Mouse (Mus musculus) liver, embryonic 13.5 days (tissue): Measurements from ENCODE around the gene Zrsr1. TPM values are rescaled to one million over a fixed set of nuclear protein-coding genes. Genes with fewer than 3 reads are reported as not detected.

Source experiments
- ATAC-seq: fragments of 200-750 bp; cut with Nextera tagmentation; 2 replicates; pipeline ENCODE4 v1.8.0; 2017; ENCODE audit warnings: low read depth, mild to moderate bottlenecking, moderate number of reproducible peaks, moderate library complexity
- DNase-seq: peaks from one replicate; pipeline ENCODE4 v3.0.0; 2022
- H3K27ac ChIP-seq: fragments of 300-500 bp; sonication (generic); 2 replicates; pipeline ENCODE4 v1.5.1; 2015; ENCODE audit warnings: moderate library complexity, mild to moderate bottlenecking, inconsistent platforms
- H3K27me3 ChIP-seq: fragments of 300-500 bp; sonication (generic); 2 replicates; pipeline ENCODE4 v1.6.1; 2015; ENCODE audit warnings: mild to moderate bottlenecking, inconsistent platforms
- H3K36me3 ChIP-seq: fragments of 300-500 bp; sonication (generic); 2 replicates; pipeline ENCODE4 v1.6.1; 2015; ENCODE audit warnings: mild to moderate bottlenecking, inconsistent platforms
- H3K4me1 ChIP-seq: fragments of 300-500 bp; sonication (generic); replicated peaks from 2 replicates; pipeline ENCODE4 v1.6.1; 2015; ENCODE audit warnings: inconsistent platforms
- H3K4me2 ChIP-seq: fragments of 300-500 bp; sonication (generic); 2 replicates; pipeline ENCODE4 v1.6.1; 2015; ENCODE audit warnings: inconsistent platforms, mild to moderate bottlenecking, moderate library complexity
- H3K4me3 ChIP-seq: fragments of 300-500 bp; sonication (generic); replicated peaks from 2 replicates; pipeline ENCODE4 v1.5.1; 2015; ENCODE audit warnings: mild to moderate bottlenecking, inconsistent platforms
- H3K9ac ChIP-seq: fragments of 300-500 bp; sonication (generic); 2 replicates; pipeline ENCODE4 v1.6.1; 2015; ENCODE audit warnings: mild to moderate bottlenecking, inconsistent platforms
- H3K9me3 ChIP-seq: fragments of 300-500 bp; sonication (generic); replicated peaks from 2 replicates; pipeline ENCODE4 v1.6.1; 2016; ENCODE audit warnings: inconsistent platforms
- WGBS: fragments of 180-500 bp; shearing (Covaris S2); methylation state at CpG from one replicate; pipeline ENCODE4 v1.1.7; 2015; ENCODE audit not compliant: insufficient replicate concordance; 5-methylcytosine and 5-hydroxymethylcytosine counted together
- polyA plus RNA-seq: library from polyadenylated mRNA; unstranded; fragments of >200 nt; fragmentation: Nextera tagmentation; extraction: Ambion mirVana; gene quantifications from 2 replicates; pipeline ENCODE4 v1.2.1, GENCODE M21; 2015

Zrsr1 gene
- polyA plus RNA-seq: 2.2 and 2.8 TPM in 2 replicates

DNA sequence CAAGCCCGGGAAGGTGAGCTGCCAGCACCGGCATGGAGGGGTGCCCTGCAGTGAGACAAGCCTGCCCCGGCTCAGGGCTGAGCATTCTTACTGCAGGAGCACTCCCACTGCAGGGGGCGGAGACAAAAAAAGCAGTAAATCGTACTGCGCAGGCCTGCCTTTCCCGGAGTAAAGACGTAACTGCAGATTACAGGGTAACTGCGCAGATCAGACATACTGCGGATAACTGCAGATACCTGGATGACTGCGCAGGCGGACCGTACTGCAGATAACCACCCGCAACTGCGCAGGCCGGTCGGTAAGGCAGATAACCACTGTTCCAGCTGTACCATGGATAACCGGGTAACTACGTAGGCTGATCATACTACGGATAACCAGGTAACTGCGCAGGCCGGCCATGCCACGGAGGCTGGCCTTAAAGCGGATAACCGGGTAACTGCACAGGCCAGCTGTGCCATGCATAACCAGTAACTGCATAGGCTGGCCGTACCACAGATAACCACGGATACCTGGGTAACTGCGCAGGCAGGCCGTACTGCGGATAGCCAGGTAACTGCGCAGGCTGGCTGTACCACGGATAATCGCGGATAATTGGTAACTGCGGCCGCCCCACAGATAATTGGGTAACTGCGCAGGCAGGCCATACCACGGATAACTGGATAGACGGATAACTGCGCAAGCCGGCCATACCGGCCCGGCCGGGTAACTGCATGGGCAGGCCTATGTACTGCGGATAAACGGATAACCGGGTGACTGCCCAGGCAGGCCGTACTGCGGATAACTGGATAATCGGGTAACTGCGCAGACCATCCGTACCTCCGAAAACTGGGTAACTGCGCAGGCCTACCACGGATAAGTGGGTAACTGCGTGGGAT, at the start of gene Zrsr1:
Gene Zrsr1, plus strand, starts transcription at position 171 of the 875 bp plus-strand sequence.
- Histone ChIP-seq H3K27me3 (no peaks in the 10 kb centered on the region), H3K4me3 (peak within 1 kb of the TSS; percentile 71), H3K36me3 (peaks cover 31% of the 10 kb centered on the region), H3K27ac (peak within 1 kb of the TSS; percentile 99), H3K4me1 (peaks cover 40% of the 10 kb centered on the region), H3K9me3 (peaks cover 10% of the 10 kb centered on the region), H3K9ac (peak within 1 kb of the TSS; percentile 80), H3K4me2 (peak within 1 kb of the TSS; percentile 79)
- WGBS: 44% methylated on average over 56 of the region's 56 CpGs
- ATAC-seq (peak; percentile 90), DNase-seq (peak; percentile 80)

DNA sequence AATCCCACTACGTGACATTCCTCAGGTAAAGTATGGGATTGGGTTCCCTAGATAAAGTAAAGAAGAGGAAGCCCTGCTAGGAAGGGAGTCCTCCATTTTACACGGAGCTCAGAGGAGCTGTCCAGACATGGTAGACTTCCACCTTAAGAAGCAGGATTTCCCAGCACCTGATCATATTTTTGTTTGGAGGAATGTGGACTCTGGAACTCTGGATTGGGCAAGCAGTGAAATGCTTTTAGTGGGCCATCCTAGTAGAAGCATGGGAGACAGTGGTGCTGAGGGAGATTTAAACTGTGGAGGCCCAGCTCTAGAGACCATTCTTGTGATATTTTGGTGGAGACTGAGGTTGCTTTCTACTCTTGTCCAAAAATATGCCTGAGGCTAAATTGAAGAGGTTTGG, 49.3 kb upstream of the Zrsr1 start:
- ATAC-seq (no peak), DNase-seq (no peak)
- WGBS: 57% methylated on average over 2 of the region's 2 CpGs
- Histone ChIP-seq H3K9me3 (no peaks in the 10 kb centered on the region), H3K4me2 (no peak overlapping the region), H3K27me3 (no peaks in the 10 kb centered on the region), H3K9ac (no peak overlapping the region), H3K27ac (no peak overlapping the region), H3K36me3 (no peaks in the 10 kb centered on the region), H3K4me1 (peaks cover 12% of the 10 kb centered on the region), H3K4me3 (no peak overlapping the region)

DNA sequence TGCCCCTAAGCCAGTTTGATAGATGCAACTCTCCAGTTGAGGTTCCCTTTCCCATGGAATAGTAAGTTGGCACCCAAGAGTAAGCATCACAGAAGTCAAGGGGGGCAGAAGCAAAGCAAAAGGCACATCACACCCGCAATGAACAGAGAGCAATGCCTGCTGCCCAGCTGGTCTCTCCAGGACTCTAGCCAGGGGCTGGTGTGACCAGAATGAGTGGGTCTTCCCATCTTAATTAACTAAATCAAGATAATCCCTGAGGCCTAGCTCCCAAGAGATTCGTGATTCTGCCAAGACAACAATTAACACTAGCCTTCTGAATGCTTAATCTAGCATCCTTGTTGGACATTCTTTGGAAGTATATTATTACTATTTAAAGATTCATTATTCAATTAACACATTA, 48.2 kb upstream of the Zrsr1 start:
- Histone ChIP-seq H3K9me3 (no peaks in the 10 kb centered on the region), H3K27me3 (no peaks in the 10 kb centered on the region), H3K36me3 (no peaks in the 10 kb centered on the region), H3K9ac (no peak overlapping the region), H3K4me1 (peaks cover 10% of the 10 kb centered on the region), H3K27ac (no peak overlapping the region), H3K4me2 (no peak overlapping the region), H3K4me3 (no peak overlapping the region)
- WGBS: 78% methylated on average over 2 of the region's 2 CpGs
- DNase-seq: no peak
- no peak for ATAC-seq

GRCm38 (mm10) chr11:22928586-22929169, 43.1 kb upstream of the Zrsr1 start:
- H3K9me3 ChIP-seq: no peaks in the 10 kb centered on the region
- no peak for ATAC-seq
- no peak overlapping the region for H3K27ac ChIP-seq
- no peak for DNase-seq
- H3K36me3 ChIP-seq: no peaks in the 10 kb centered on the region
- WGBS: 34% methylated on average over 8 of the region's 8 CpGs
- H3K4me1 ChIP-seq: peaks cover 52% of the 10 kb centered on the region
- H3K4me3 ChIP-seq: no peak overlapping the region
- H3K27me3 ChIP-seq: no peaks in the 10 kb centered on the region
- no peak overlapping the region for H3K9ac ChIP-seq
- no peak overlapping the region for H3K4me2 ChIP-seq

DNA sequence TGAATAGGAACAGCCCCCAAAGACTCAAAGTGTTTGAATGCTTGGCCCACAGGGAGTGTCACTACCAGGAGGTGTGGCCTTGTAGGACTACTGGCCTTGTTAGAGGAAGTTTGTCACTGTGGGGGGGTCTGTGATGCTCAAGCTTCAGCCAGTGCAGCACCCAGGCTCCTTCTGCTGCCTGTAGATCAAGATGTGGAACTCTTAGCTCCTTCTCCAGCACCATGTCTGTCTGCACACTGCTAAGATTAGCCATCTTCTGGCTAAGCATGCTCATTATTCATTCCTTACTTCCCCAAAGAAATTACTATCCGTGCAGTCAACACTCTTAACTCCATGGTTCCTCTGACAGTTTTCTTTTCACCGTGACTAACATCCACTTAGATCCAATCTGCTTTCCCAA, 41.7 kb upstream of the Zrsr1 start:
- Histone ChIP-seq H3K9me3 (no peaks in the 10 kb centered on the region), H3K27ac (no peak overlapping the region), H3K27me3 (no peaks in the 10 kb centered on the region), H3K4me1 (peaks cover 52% of the 10 kb centered on the region), H3K36me3 (no peaks in the 10 kb centered on the region), H3K4me3 (no peak overlapping the region), H3K4me2 (no peak overlapping the region), H3K9ac (no peak overlapping the region)
- WGBS: 45% methylated on average over 2 of the region's 2 CpGs
- DNase-seq (no peak), ATAC-seq (no peak)

- H3K9me3 ChIP-seq: no peaks in the 10 kb centered on the region
- H3K9ac ChIP-seq: no peak overlapping the region
- H3K4me2 ChIP-seq: no peak overlapping the region
- H3K27ac ChIP-seq: no peak overlapping the region
- no peaks in the 10 kb centered on the region for H3K27me3 ChIP-seq
- 49% methylated on average over 2 of the region's 2 CpGs for WGBS
- no peaks in the 10 kb centered on the region for H3K36me3 ChIP-seq
- no peak for DNase-seq
- H3K4me1 ChIP-seq: peaks cover 52% of the 10 kb centered on the region
- peak; percentile 51; the same call in 1 of the 2 replicates for ATAC-seq
- no peak overlapping the region for H3K4me3 ChIP-seq
These were observed 40.4 kb upstream of the Zrsr1 start for GRCm38 (mm10) chr11:22931320-22931905.

- ATAC-seq (peak; percentile 58), DNase-seq (no peak)
- Histone ChIP-seq H3K9ac (no peak overlapping the region), H3K4me2 (no peak overlapping the region), H3K27me3 (no peaks in the 10 kb centered on the region), H3K27ac (no peak overlapping the region), H3K9me3 (no peaks in the 10 kb centered on the region), H3K4me1 (peaks cover 52% of the 10 kb centered on the region), H3K4me3 (no peak overlapping the region), H3K36me3 (no peaks in the 10 kb centered on the region)
These were observed 39.6 kb upstream of the Zrsr1 start for GRCm38 (mm10) chr11:22932167-22932566.

DNA sequence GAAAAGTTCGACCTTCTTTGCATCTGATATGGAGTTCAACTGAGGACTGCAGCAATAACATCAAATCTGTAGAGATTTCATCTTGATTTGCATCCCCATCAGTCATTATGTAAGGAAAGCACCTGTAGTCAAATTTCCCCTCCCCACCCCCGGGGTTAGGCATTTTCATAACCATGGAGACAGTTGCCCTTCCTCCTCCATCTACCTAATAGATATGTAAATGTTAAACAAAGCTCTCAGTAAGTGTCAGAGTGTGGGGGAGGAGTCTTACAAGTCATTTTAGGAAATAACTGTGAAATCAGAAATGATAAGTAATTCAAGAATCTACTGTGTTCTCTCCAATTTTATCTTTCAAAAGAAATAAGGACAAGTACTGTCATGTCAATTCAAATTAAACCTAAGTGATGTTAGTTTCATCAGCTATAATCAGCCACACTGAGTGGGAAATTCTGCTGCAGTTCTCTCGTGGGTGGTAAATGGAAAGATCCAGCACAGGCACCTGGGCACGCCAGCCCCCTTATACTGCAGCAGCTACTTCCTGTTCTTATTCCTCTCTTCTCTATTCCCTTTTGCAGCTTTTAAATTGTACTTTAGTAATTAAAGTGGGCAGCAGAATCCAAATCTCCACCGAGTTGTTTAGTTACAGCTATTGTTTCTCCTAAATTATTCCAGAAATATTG, 35.2 kb upstream of the Zrsr1 start:
- H3K9ac ChIP-seq: no peak overlapping the region

GRCm38 (mm10) chr11:22937716-22938316, 34.0 kb upstream of the Zrsr1 start:
- Histone ChIP-seq H3K36me3 (no peaks in the 10 kb centered on the region), H3K9ac (no peak overlapping the region), H3K4me3 (no peak overlapping the region), H3K4me1 (peaks cover 8% of the 10 kb centered on the region), H3K27me3 (no peaks in the 10 kb centered on the region), H3K27ac (no peak overlapping the region), H3K9me3 (no peaks in the 10 kb centered on the region), H3K4me2 (no peak overlapping the region)
- no peak for ATAC-seq
- WGBS: 86% methylated on average over 4 of the region's 4 CpGs
- DNase-seq: no peak

More for the DNA sequence above, 35.2 kb upstream of the Zrsr1 start:
- 43% methylated on average over 5 of the region's 5 CpGs for WGBS
- Histone ChIP-seq H3K4me2 (no peak overlapping the region), H3K27me3 (no peaks in the 10 kb centered on the region), H3K9me3 (no peaks in the 10 kb centered on the region), H3K36me3 (no peaks in the 10 kb centered on the region), H3K4me3 (no peak overlapping the region), H3K4me1 (peaks cover 20% of the 10 kb centered on the region), H3K27ac (no peak overlapping the region)
- DNase-seq (no peak), ATAC-seq (no peak)

- 43% methylated on average over 2 of the region's 2 CpGs for WGBS
- no peaks in the 10 kb centered on the region for H3K9me3 ChIP-seq
- H3K27ac ChIP-seq: no peak overlapping the region
- ATAC-seq (no peak), DNase-seq (no peak)
- H3K4me3 ChIP-seq: no peak overlapping the region
- H3K27me3 ChIP-seq: no peaks in the 10 kb centered on the region
- no peaks in the 10 kb centered on the region for H3K36me3 ChIP-seq
- no peak overlapping the region for H3K9ac ChIP-seq
- H3K4me2 ChIP-seq: no peak overlapping the region
- peaks cover 4% of the 10 kb centered on the region; the same call in 1 of the 2 replicates for H3K4me1 ChIP-seq
These were observed 32.8 kb upstream of the Zrsr1 start for GRCm38 (mm10) chr11:22938983-22939382.

DNA sequence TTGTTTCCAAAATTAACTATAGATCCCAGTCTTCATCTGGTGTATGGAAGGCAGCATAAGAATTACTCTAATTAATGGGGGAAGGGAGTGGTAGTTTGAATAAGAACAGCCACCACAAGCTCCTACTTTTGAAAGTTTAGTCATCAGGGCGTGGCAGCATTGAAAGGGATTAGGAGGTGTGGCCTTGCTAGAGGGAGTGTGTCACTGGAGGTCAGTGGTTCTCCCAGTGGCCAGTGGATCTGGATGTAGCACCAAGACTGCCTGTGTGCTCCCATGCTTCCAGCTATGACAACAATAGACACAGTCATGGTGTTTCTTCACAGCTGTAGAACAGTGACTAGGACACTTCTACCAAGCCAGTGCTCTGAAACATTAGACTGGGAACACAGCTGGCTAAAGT, 22.7 kb upstream of the Zrsr1 start:
- H3K9me3 ChIP-seq: no peaks in the 10 kb centered on the region
- H3K4me2 ChIP-seq: no peak overlapping the region
- peaks cover 23% of the 10 kb centered on the region for H3K4me1 ChIP-seq
- WGBS: 64% methylated on average over 1 of the region's 1 CpGs
- H3K9ac ChIP-seq: no peak overlapping the region
- ATAC-seq (no peak), DNase-seq (no peak)
- no peaks in the 10 kb centered on the region for H3K27me3 ChIP-seq
- 0 out of 2 replicates have a peak, but pooled peaks cover 4% of the 10 kb centered on the region for H3K36me3 ChIP-seq
- no peak overlapping the region for H3K4me3 ChIP-seq
- no peak overlapping the region for H3K27ac ChIP-seq
